Mouse (Mus musculus): ENCODE results near the gene Kctd3. TPM values are rescaled to one million over a fixed set of nuclear protein-coding genes. Genes with fewer than 3 reads are reported as not detected.

Kctd3 gene
- total RNA-seq, 2 experiments from 2014 or later = 39.7 to 41.9 TPM

DNA sequence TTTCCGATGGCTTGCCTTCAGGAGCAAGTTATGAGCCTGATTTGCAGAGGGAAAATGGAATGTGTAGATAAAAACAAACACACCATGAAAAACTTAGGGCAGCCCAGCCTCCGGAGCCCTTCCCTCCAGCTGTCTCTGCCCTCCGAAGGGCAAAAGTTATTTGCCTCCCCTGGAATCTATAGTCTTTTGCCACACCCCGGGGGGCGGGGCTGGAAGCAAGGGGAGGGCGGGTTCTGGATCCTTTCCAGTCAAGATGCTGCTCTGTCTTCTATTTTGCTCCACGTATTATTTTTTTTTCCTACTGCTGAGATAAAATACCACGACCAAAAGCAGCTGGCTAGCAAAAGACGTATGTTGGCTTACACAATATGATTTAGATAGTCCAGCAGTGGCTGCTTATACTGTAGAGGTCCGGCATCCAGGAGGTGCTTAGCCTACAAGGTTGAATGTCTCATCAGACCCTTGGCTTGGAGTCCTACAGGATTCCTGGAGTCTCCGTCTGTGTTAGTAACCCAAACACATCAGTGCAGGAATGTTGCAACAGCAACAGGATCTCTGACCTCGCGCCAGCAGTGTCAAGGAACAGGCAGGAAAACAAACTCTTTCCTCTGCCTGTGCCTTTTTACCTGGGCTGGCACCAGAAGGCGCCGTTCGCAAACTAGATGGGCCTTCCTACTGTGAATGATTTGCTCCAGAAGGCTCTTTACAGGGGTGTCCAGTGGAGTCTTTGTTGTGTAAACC is 5.4 kb upstream of the Kctd3 start:
- DNase-seq (ENCODE audit: low spot score in 2 of 2) = no peak

GRCm38 (mm10) chr1:189010671-189011070 is 3.0 kb upstream of the Kctd3 start:
- DNase-seq (ENCODE audit: low spot score in 2 of 2) = no peak

GRCm38 (mm10) chr1:189007980-189008324 is 311 bp upstream of the Kctd3 start:
- DNase-seq (ENCODE audit: low spot score in 2 of 2) = no peak

GRCm38 (mm10) chr1:189006826-189007225 is 815 bp downstream of the Kctd3 start:
- DNase-seq (ENCODE audit: low spot score in 2 of 2) = no peak

GRCm38 (mm10) chr1:189006267-189006666 is 1.4 kb downstream of the Kctd3 start:
- no peak for DNase-seq (ENCODE audit: low spot score in 2 of 2)

GRCm38 (mm10) chr1:189004774-189005173 is 2.9 kb downstream of the Kctd3 start:
- no peak for DNase-seq (ENCODE audit: low spot score in 2 of 2)

- DNase-seq (ENCODE audit: low spot score in 2 of 2) = no peak
These were observed 5.8 kb downstream of the Kctd3 start for GRCm38 (mm10) chr1:189001815-189002214.

- no peak for DNase-seq (ENCODE audit: low spot score in 2 of 2)
These were observed 7.7 kb downstream of the Kctd3 start for GRCm38 (mm10) chr1:188999981-189000380.

DNA sequence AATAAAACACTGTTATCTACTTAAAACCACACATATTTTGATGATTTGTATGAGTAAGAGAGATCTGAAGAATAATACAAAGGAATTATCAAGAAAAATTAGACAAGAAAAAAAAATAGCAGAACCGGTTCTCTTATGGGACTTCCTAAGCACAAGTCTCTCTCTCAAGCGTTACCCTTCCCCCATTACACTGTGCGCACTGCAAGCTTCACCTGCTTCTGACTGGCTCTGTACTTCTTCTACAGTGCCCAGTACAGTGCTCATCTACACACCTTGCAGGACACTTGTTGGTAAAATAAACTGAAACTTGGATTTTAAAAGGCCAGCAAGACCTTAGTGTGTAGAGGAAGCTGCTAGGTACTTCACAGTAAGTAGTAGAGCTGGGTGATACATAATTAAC is 9.7 kb downstream of the Kctd3 start:
- DNase-seq (ENCODE audit: low spot score in 2 of 2) = no peak

DNA sequence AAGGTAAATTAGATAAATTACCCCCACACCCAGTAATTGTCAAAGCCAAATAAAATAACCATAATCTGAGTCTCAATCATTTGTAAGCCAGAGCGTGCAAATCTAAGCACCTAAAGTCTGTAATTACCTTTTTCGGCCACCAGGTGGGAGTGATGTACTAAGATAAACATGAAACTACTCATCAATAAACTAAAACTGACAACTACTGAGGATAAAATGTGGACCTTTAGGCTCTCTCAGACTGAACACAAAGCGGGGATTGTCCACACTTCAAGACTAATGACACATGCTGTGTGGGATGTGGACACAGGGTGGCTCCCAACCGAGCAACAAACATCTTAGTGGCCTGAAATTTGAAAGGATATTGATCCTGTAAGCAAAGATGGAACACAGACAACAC is 14.4 kb downstream of the Kctd3 start:
- no peak for DNase-seq (ENCODE audit: low spot score in 2 of 2)

GRCm38 (mm10) chr1:188980050-188980449 is 27.6 kb downstream of the Kctd3 start:
- DNase-seq (ENCODE audit: low spot score in 2 of 2) = peak in 1 of 2 experiments; percentile 41

GRCm38 (mm10) chr1:188973926-188974325 is 33.7 kb downstream of the Kctd3 start:
- no peak for DNase-seq (ENCODE audit: low spot score in 2 of 2)

GRCm38 (mm10) chr1:188973078-188973477 is 34.6 kb downstream of the Kctd3 start:
- no peak for DNase-seq (ENCODE audit: low spot score in 2 of 2)

DNA sequence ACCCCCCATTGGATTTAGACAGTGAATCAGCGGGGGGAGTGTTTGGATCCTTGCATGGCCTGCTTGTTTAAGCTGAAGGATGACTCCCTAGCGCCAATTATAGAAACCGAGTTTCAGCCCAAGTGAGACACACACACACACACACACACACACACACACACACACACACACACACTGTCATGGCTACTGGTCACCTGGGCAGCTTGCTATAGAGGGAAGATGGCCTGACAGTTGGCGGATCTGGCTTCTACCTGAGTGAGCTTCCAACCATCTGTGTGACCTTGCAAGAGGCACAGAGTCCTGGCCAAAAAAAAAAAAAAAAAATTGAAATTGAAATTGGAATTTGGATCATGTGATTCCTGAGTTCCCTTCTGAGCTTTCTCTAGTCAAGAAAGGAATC is 55.1 kb downstream of the Kctd3 start:
- no peak for DNase-seq (ENCODE audit: low spot score in 2 of 2)

- DNase-seq (ENCODE audit: low spot score in 2 of 2) = no peak
These were observed 56.5 kb downstream of the Kctd3 start for GRCm38 (mm10) chr1:188951091-188951490.

DNA sequence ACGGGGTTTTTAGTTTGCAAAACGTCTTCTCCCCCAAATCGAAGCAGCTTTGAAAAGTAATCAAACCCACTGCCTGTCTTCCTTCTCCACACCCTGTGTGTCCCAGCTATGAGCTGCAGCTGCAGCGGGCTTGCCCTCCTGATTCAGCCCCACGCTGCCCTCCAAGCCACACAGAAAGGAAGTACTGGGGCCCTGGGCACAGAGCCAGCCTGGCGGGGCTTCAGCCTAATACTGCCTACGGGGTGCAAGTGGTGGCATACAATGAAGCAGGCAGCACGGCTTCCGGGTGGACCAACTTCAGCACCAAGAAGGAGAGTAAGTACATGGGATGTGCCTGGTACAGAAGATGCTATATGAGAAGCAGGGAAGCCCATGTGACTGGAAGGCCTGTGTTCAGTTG is 59.4 kb downstream of the Kctd3 start:
- peak in 1 of 2 experiments; percentile 26 for DNase-seq (ENCODE audit: low spot score in 2 of 2)

DNA sequence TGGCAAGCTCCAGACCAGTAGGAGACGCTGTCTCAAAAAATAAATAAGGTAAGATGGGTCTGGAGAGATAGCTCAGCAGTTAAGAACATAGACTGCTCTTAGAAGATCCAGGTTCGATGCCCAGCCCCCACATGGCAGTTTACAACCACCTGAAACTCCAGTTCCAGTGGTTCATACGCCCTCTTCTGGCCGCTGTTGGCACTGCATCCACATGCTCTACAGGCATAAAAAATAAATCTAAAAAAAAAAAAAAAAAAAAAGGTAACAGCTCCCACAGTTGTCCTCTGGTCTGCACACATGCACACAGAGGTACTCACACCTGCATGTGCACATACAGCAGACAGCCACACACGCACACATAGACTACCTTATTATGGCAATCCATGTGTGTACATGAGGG is 59.8 kb downstream of the Kctd3 start:
- no peak for DNase-seq (ENCODE audit: low spot score in 2 of 2)

- no peak for DNase-seq (ENCODE audit: low spot score in 2 of 2)
These were observed 60.8 kb downstream of the Kctd3 start for GRCm38 (mm10) chr1:188946849-188947248.

DNA sequence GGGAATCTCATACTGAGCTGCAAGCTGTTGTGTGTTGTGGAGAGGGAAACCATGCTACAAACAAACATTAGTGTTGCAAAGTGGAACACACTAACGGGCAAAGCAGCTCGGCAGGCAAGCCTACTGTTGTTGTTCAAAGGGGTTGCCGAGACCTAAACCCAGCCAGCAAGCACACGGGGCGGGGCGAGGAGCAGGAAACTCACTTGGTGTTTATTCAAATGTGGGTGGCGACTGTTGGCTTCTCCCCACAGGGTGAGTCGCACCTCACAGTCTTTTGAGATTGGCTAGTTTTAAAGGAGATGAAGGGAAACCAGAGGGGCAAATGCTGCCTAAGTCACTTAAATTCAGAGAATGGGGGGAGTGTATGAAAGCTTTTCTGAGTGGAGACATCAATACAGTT is 62.3 kb downstream of the Kctd3 start:
- DNase-seq (ENCODE audit: low spot score in 2 of 2) = no peak

GRCm38 (mm10) chr1:188937246-188937780 is 70.3 kb downstream of the Kctd3 start:
- no peak for DNase-seq (ENCODE audit: low spot score in 2 of 2)

Data from gastrocnemius, postnatal 4 days (tissue).